Mouse (Mus musculus): ENCODE data around the gene D6Wsu163e.

The D6Wsu163e gene

DNA sequence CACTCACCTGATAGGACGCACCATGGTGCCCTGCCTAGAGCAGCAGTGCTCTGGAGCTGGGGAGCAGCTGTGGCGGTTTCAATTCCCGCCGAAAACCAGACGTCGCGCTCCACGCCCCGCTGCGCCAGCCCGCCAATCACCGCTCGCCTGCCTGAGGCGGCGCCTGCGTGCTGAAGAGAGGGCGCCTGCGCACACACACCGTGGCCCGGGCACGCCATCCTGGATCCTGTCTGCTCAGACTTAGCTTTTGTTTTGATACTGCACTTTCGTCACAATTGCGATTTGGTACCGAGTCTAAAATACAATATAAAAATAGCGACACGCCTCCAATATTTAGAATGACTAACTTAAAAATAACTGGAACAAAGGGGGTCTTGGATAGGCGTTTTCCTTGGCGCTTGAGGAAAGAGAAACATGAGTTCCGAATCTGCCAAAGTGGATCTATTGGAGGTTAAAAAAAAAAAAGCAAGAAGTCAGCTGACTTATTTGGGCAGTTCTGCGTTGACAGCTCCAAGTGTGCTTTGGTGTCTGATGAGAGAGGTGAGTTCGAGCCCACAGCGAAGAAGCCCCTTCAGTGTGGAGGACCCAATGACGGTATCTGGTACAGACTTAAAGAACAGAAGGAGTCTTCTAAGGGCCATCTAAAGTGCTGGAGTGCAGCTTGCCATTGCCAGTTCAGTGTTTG is at the start of gene D6Wsu163e, which contains the start of gene Rad51ap1:
Gene D6Wsu163e (plus strand): TSS at position 476 of the 685 bp plus-strand sequence.
Gene Rad51ap1 (minus strand): TSS at position 101 of the 685 bp plus-strand sequence.
- DNase-seq (ENCODE audit: low spot score in 2 of 2), result peak; percentile 95 to 97

GRCm38 (mm10) chr6:126907378-126907777 is 32.4 kb upstream of the D6Wsu163e start:
- DNase-seq (ENCODE audit: low spot score in 2 of 2), result no peak

- DNase-seq (ENCODE audit: low spot score in 2 of 2), result no peak
Observed at GRCm38 (mm10) chr6:126907876-126908275, 31.9 kb upstream of the D6Wsu163e start.

DNA sequence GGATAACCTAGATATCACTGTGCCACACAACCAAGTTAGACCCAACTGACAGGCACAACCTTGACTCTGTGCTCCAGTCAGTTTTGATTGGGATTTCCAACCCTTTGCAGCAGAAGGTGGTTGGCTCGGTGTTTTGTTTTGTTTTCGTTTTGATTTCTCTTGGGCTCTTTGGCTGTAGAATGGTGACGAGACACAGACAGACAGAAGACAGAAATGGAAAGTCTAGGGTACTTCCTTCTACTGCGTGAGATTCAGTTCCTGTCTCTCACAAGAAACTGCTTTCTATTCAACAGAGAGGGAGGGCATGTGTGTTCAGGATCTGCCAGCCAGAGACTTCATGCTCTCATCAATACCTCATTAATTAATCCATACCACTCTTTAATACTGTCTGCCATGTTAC is 29.0 kb upstream of the D6Wsu163e start:
- no peak for DNase-seq (ENCODE audit: low spot score in 2 of 2)

DNA sequence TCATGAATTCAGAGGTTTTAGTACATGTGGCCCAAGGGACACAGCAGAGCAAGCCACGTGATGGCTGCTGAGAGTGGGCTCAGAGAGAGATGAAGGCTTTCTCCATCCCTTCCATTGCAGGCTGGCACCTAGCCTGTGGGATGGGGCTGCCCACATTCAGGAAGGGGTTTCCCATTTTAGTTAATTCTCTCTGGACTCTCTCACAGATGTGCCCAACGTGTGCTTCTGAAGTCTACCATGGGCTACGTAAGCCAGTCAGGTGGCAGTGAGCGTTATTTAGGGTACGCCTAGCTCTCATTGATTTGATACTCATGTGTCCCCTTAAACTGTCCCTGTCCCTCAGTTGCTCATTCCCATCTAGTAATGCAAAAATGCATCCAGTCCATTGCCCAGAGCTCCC is 24.8 kb upstream of the D6Wsu163e start:
- DNase-seq (ENCODE audit: low spot score in 2 of 2), result no peak

DNA sequence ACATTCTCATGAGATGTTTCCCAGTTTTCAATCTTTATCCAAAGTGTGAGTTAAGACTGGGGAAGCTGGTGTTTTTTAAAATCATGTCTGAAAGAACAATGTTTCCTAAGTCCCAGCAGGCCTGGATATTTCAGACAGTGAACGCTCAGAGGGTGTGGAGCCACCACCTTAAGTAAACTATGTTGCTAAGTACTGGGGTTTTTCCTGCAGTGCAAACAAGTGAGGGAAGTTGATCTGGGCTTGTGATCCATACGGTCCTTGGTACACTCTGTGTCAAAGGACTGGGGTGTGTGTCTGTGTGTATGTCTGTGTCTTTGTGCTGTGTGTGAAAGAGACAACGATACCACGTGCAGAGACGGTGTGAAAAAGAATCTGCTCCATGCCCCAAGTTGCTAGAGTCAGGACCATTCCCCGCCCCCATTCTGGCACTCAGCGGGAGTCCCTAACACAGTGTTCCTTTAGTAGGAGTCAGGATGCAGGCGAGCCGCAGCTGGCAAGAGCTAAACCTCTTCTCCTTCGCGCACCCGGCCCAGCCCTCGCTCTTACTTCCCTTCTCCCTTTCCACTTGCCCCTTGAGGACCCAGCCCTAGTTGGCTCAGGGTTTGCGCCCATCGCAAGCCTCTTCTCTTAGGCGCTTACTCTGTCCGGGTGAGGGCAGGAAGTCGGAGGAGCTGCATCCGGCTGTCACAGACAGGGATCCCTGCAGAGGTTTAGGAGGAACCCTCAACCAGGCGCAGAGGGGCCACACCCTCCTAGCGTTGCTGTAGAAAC is 18.5 kb upstream of the D6Wsu163e start, which contains the start of gene Dyrk4:
Gene Dyrk4 (minus strand): TSS at position 729 of the 771 bp plus-strand sequence.
- no peak for DNase-seq (ENCODE audit: low spot score in 2 of 2)

DNA sequence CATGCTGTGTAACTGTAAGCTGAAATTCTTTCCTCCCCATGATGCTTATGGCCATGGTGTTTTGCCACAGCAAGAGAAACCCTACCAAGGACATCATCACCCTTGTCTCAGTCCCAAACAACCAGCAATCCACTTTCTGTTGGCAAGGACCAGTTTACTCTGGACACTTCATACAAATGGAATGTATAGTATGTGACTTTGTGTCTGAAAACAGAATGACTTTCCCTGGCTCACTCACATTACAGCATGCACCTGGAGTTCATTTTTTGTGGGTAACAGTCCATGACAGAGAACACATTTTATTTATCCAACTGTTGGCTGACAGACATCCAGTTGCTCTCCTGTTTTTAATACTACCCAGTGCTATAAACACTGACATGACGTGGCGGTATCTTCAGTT is 6.9 kb upstream of the D6Wsu163e start:
- no peak for DNase-seq (ENCODE audit: low spot score in 2 of 2)

- DNase-seq (ENCODE audit: low spot score in 2 of 2), result no peak
Observed at GRCm38 (mm10) chr6:126938047-126938446, 1.7 kb upstream of the D6Wsu163e start.

DNA sequence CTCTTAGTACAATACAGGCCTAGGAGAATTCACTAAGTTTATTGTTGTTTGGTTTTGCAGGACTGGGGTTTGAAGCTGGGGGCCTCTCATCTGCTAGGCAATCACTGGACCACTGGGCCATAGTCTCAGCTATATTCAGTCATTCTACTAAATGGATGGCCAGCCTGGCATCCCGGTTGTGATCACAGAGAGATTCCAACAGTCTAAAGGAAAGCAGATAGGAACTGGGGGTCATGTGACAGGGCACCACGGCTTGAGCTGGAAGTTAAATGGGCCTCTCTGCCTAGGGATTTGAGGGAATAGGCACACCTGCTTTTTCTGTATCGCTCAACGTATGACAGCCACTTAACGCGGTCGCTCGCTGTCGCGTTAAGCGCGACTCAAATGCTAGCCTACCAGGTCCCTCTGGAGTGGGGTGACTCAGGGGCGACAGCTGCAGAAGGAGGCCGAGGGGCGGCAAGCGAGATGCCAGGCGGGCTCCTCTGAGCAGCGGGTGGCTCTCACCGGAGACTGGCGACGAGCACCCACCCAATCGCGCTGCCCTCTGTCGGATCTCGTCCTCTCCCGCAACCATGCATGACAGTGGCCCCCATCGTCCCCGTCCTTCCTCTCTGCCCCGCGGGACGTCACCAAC is 792 bp upstream of the D6Wsu163e start:
- DNase-seq (ENCODE audit: low spot score in 2 of 2), result no peak

DNA sequence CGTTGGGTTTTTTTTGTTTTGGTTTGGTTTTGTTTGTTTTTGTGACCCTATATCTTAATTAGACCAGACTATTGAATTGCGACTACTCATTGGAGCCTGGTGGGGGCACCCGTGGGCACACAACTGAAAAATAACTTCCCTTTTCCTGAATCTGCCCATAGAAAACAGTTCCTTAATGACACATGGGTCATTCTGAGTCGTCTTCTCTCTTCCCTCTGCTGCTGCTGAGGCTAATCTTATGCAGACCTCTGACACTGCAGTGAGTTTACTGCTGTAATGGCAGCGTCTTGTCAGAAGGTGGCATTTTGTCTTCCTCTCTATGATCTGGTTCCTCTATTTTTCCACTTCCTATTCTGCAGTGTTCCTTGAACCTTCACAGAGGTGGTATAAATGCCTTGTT is 689 bp downstream of the D6Wsu163e start:
- DNase-seq (ENCODE audit: low spot score in 2 of 2), result no peak

DNA sequence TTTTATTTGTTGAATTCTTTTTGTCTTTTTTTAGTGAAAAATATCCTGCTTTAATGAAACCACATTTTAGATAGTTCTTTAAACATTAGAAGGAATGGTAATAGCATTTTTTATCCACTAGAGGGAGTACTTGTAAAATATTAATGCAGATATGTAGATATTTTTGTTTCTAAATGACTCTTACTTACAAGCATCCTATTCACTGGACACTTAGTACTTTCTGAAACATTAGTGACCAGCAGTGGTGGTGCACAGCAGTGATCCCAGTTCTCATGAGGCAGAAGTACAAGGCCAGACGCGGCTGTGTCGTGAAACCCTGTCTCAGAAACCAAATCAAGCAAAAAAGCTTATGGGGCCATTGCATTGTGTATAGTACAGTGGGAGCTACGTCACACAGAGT is 8.6 kb downstream of the D6Wsu163e start:
- peak in 1 of 2 experiments; percentile 47 for DNase-seq (ENCODE audit: low spot score in 2 of 2)

- DNase-seq (ENCODE audit: low spot score in 2 of 2), result peak; percentile 66 to 90
Observed at GRCm38 (mm10) chr6:126955734-126956133, 16.0 kb downstream of the D6Wsu163e start.

DNA sequence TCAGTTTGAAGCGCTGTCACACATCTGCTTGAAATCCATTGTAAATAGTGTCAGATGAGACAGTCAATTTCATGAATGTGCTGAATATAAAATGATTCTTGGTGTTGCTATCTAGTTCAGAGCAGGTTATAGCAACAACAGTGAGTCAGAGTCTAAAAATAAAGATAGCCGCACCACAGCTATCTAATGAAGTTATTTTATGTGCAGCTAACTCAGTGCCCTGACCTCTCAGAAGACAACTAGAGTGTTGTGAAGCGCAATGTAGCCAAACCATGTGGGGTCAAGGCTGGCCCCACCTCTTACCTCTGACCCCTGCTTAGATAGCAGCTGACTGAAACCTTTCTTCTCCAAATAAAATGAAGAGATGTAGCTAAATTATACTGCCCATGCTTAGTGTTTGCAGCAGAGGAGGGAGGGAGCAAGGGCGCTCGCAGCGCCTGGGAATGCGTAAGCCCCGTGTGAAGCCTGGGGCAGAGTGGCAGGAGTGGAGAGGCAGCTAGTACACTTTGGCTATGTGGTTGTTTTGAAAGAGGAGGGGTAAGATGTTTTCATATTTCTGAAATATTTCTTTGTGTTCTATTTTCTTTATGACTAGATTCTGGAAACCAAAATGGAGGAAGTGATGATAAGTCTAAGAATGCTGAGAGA is 21.7 kb downstream of the D6Wsu163e start:
- DNase-seq (ENCODE audit: low spot score in 2 of 2), result no peak

- DNase-seq (ENCODE audit: low spot score in 2 of 2), result no peak
Observed at GRCm38 (mm10) chr6:126962709-126963108, 22.9 kb downstream of the D6Wsu163e start.

DNA sequence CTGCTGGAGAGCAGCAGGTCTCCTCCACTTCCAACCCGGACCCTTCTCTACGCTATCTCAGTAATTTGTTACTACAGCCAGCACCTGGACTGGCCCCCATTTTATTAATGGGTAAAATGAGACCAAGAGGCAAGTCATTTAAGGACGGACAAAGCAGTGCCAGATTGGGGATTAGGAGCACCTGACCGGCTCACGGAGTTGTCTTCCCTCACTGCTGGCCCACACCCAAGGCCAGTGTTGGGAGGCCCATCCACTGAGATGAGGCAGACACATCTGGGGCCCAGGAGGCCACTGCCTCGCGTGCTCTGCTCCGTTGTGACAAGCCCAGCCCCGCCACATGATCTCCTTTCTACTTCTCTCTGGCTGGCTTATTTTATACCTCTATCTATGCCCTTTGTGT is 23.7 kb downstream of the D6Wsu163e start:
- no peak for DNase-seq (ENCODE audit: low spot score in 2 of 2)

GRCm38 (mm10) chr6:126966241-126967026 is 26.7 kb downstream of the D6Wsu163e start:
- DNase-seq (ENCODE audit: low spot score in 2 of 2), result no peak

- DNase-seq (ENCODE audit: low spot score in 2 of 2), result no peak
Observed at GRCm38 (mm10) chr6:126981539-126982234, 41.9 kb downstream of the D6Wsu163e start.

DNA sequence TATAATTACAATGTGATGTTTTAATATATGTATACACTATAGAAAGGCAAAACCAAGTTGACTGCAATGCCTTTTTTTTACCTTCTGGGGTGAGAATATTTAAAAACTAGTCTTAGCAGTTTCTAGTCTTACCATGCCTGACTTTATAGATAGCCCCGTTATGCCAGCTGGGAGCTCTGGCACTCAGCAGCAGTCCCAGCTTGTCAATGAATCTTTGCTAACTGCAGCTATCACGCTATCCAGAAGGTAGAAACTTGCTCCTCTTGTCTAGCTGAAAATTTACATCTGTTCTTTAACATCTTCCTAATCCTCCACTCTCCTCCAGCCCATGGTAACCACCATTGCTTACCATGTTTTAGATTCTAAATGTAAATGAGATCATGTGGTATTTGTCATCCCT is 53.9 kb downstream of the D6Wsu163e start:
- no peak for DNase-seq (ENCODE audit: low spot score in 2 of 2)

DNA sequence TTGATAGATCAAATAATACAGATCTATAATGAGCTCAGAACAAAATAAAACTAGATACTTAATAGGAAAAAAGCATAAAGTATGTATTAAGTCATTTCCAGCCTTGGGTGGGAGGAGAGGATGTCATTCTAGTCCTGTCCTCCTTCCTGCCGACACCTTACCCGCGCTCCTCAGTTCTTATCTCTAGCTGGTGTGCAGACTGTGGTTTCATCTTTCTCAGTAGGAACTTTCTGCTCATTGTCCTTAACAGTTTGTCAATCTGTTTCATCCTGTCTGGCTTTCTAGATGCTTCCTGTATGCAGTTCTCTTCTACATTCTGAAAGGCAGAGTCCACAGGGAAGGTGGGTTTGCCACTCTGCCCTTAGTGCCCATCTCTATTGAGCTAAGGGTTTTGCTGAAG is 55.7 kb downstream of the D6Wsu163e start:
- no peak for DNase-seq (ENCODE audit: low spot score in 2 of 2)

DNA sequence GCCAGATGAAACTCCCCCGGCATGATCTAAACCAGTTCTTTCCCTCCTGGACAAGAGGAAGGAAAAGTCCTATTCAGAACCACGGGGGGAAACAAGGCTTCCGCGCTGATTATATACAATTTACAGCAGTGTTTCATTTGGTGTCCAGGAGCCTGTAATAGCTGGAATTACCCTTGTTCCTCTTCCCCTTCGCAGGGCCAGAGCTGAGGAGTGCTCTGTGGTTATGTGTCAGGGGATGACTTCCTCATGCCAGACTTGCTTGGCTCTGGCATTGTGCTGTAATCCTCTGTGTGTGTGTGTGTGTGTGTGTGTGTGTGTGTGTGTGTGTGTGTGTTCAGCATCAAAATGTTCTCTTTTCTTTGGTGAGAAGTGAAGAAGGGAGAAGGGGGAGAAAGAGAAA is 56.6 kb downstream of the D6Wsu163e start:
- DNase-seq (ENCODE audit: low spot score in 2 of 2), result no peak

- DNase-seq (ENCODE audit: low spot score in 2 of 2), result no peak
Observed at GRCm38 (mm10) chr6:127005646-127006045, 65.9 kb downstream of the D6Wsu163e start.

Measured in spleen, postnatal 4 days (tissue).